Mouse (Mus musculus) ES-E14 (cell line): ENCODE results near the gene Ets1.

Experiments
- CHD2 ChIP-seq: IDR thresholded peaks from 2 replicates; pipeline ENCODE4 v1.6.1; 2014; ENCODE audit warnings: mild to moderate bottlenecking, low read depth, low read length, inconsistent platforms
- HCFC1 ChIP-seq: IDR thresholded peaks from 2 replicates; pipeline ENCODE4 v1.6.1; 2012; ENCODE audit warnings: low read length, inconsistent platforms, borderline replicate concordance; ENCODE audit not compliant: insufficient read depth
- MAFK ChIP-seq: IDR thresholded peaks from 2 replicates; pipeline ENCODE4 v1.6.1; 2014; ENCODE audit warnings: mild to moderate bottlenecking, low read depth, low read length, inconsistent platforms; ENCODE audit not compliant: insufficient read depth
- ZC3H11A ChIP-seq: IDR thresholded peaks from 2 replicates; pipeline ENCODE4 v1.6.1; 2012; ENCODE audit warnings: low read depth, mild to moderate bottlenecking, inconsistent platforms, low read length, borderline replicate concordance
- ZNF384 ChIP-seq: IDR thresholded peaks from 2 replicates; pipeline ENCODE4 v1.6.1; 2012; ENCODE audit warnings: low read depth, low read length, inconsistent platforms

- TF ChIP-seq ZC3H11A = no peak
- no peak for TF ChIP-seq HCFC1
- TF ChIP-seq CHD2 = no peak
- TF ChIP-seq ZNF384 = no peak
- no peak for TF ChIP-seq MAFK
These were observed 107.7 kb downstream of the Ets1 start for GRCm38 (mm10) chr9:32743642-32744161.
